Mouse (Mus musculus): ENCODE measurements around the gene Chid1. TPM values are rescaled to one million over a fixed set of nuclear protein-coding genes. Genes with fewer than 3 reads are reported as not detected.

Gene Chid1
- total RNA-seq, 2 experiments from 2014 or later: 83.1 to 85.1 TPM

GRCm38 (mm10) chr7:141467230-141468030, 72.2 kb downstream of the Chid1 start, which contains the start of gene Cd151:
Cd151 (plus strand) TSS chr7:141467392.
- peak within 1 kb of the TSS; percentile 59 for H3K4me3 ChIP-seq
- DNase-seq (ENCODE audit: low spot score in 2 of 2): peak; percentile 49 to 62
- TF ChIP-seq CTCF (conservative IDR thresholded peaks at IDR 0.05): no peak
- peak within 1 kb of the TSS; percentile 74 for H3K27ac ChIP-seq

- no peak for TF ChIP-seq CTCF (conservative IDR thresholded peaks at IDR 0.05)
- H3K27ac ChIP-seq: peak overlapping the region; percentile 74; the same call in 1 of the 2 replicates
- H3K4me3 ChIP-seq: peak overlapping the region; percentile 59
- no peak for DNase-seq (ENCODE audit: low spot score in 2 of 2)
Observed at GRCm38 (mm10) chr7:141466607-141467148, 73.0 kb downstream of the Chid1 start.

GRCm38 (mm10) chr7:141466045-141466394, 73.6 kb downstream of the Chid1 start:
- no peak overlapping the region for H3K4me3 ChIP-seq
- no peak for DNase-seq (ENCODE audit: low spot score in 2 of 2)
- H3K27ac ChIP-seq: no peak overlapping the region
- TF ChIP-seq CTCF (conservative IDR thresholded peaks at IDR 0.05): no peak

- Histone ChIP-seq H3K27ac (no peak overlapping the region), H3K4me3 (no peak overlapping the region)
- DNase-seq (ENCODE audit: low spot score in 2 of 2): no peak
- TF ChIP-seq CTCF (conservative IDR thresholded peaks at IDR 0.05): no peak
Observed at GRCm38 (mm10) chr7:141465388-141466044, 74.1 kb downstream of the Chid1 start.

- peak overlapping the region; percentile 10; the same call in 1 of the 2 replicates for H3K4me3 ChIP-seq
- peak overlapping the region; percentile 46 for H3K27ac ChIP-seq
- TF ChIP-seq CTCF (conservative IDR thresholded peaks at IDR 0.05): no peak
- no peak for DNase-seq (ENCODE audit: low spot score in 2 of 2)
Observed at GRCm38 (mm10) chr7:141464603-141465201, 75.0 kb downstream of the Chid1 start.

GRCm38 (mm10) chr7:141463824-141464602, 75.6 kb downstream of the Chid1 start:
- H3K27ac ChIP-seq: peak overlapping the region; percentile 46
- no peak for TF ChIP-seq CTCF (conservative IDR thresholded peaks at IDR 0.05)
- H3K4me3 ChIP-seq: no peak overlapping the region; the same call in 1 of the 2 replicates
- DNase-seq (ENCODE audit: low spot score in 2 of 2): no peak

- TF ChIP-seq CTCF (conservative IDR thresholded peaks at IDR 0.05): no peak
- Histone ChIP-seq H3K4me3 (peak overlapping the region; percentile 48; the same call in 1 of the 2 replicates), H3K27ac (peak overlapping the region; percentile 78; the same call in 1 of the 2 replicates)
- no peak for DNase-seq (ENCODE audit: low spot score in 2 of 2)
Observed at GRCm38 (mm10) chr7:141462333-141462821, 77.3 kb downstream of the Chid1 start.

- peak; percentile 44 for TF ChIP-seq CTCF (conservative IDR thresholded peaks at IDR 0.05)
- Histone ChIP-seq H3K27ac (peak overlapping the region; percentile 78), H3K4me3 (peak overlapping the region; percentile 48)
- DNase-seq (ENCODE audit: low spot score in 2 of 2): no peak
Observed at GRCm38 (mm10) chr7:141461521-141462332, 77.9 kb downstream of the Chid1 start.

GRCm38 (mm10) chr7:141460391-141461113, 79.1 kb downstream of the Chid1 start, which contains the start of gene Cracr2b:
Cracr2b (plus strand) TSS chr7:141461094.
- TF ChIP-seq CTCF (conservative IDR thresholded peaks at IDR 0.05): no peak
- Histone ChIP-seq H3K27ac (peak within 1 kb of the TSS; percentile 78), H3K4me3 (peak within 1 kb of the TSS; percentile 48)
- no peak for DNase-seq (ENCODE audit: low spot score in 2 of 2)

GRCm38 (mm10) chr7:141460001-141460390, 79.7 kb downstream of the Chid1 start:
- TF ChIP-seq CTCF (conservative IDR thresholded peaks at IDR 0.05): no peak
- DNase-seq (ENCODE audit: low spot score in 2 of 2): no peak
- Histone ChIP-seq H3K27ac (peak overlapping the region; percentile 53), H3K4me3 (no peak overlapping the region)

- H3K27ac ChIP-seq: no peak overlapping the region
- TF ChIP-seq CTCF (conservative IDR thresholded peaks at IDR 0.05): no peak
- H3K4me3 ChIP-seq: no peak overlapping the region
- no peak for DNase-seq (ENCODE audit: low spot score in 2 of 2)
Observed at GRCm38 (mm10) chr7:141459301-141459711, 80.4 kb downstream of the Chid1 start.

All from layer of hippocampus, adult 2 months (tissue).